Comparison of ENCODE assay signal across 8 mouse cellular contexts in genomic region chr5:131277227-131277626, GRCm38 (mm10). TPM values are rescaled to one million over a fixed set of nuclear protein-coding genes. Genes with fewer than 3 reads are reported as not detected.
DNase-seq lines count a peak whose midpoint lies in the region; ATAC-seq lines count a peak whose summit lies in the region.

No protein-coding gene starts in this region.

- no peaks in the 10 kb centered on the region for H3K36me3 ChIP-seq in lung, embryonic 15.5 days
- no peaks in the 10 kb centered on the region for H3K36me3 ChIP-seq in intestine, embryonic 16.5 days (ENCODE audit: control insufficient read depth, insufficient read depth, low read length)
- no peaks in the 10 kb centered on the region for H3K36me3 ChIP-seq in neural tube, embryonic 15.5 days

- H3K9ac ChIP-seq in lung, embryonic 15.5 days, result no peak overlapping the region
- no peak overlapping the region for H3K9ac ChIP-seq in intestine, embryonic 16.5 days (ENCODE audit: low read depth, low read length)
- H3K9ac ChIP-seq in neural tube, embryonic 15.5 days (replicated peaks), result no peak overlapping the region

- no peak overlapping the region for H3K27ac ChIP-seq in lung, embryonic 15.5 days
- H3K27ac ChIP-seq in intestine, embryonic 16.5 days (ENCODE audit: low read length), result no peak overlapping the region
- no peak overlapping the region for H3K27ac ChIP-seq in neural tube, embryonic 15.5 days (replicated peaks)

- no peaks in the 10 kb centered on the region for H3K4me1 ChIP-seq in lung, embryonic 15.5 days
- no peaks in the 10 kb centered on the region for H3K4me1 ChIP-seq in intestine, embryonic 16.5 days (ENCODE audit: control insufficient read depth, insufficient read depth, low read length)
- H3K4me1 ChIP-seq in neural tube, embryonic 15.5 days, result peaks cover 10% of the 10 kb centered on the region; the same call in 1 of the 2 replicates

- ATAC-seq in lung, embryonic 15.5 days (ENCODE audit: borderline replicate concordance, extremely low read depth, low FRiP score, low TSS enrichment), result 0 out of 2 replicates have a peak, but pooled peaks have one; percentile 49
- ATAC-seq in intestine, embryonic 16.5 days, result no peak
- no peak for ATAC-seq in neural tube, embryonic 15.5 days (ENCODE audit: low FRiP score)

- H3K9me3 ChIP-seq in lung, embryonic 15.5 days, result no peaks in the 10 kb centered on the region
- H3K9me3 ChIP-seq in intestine, embryonic 16.5 days (ENCODE audit: control insufficient read depth, low read length), result no peaks in the 10 kb centered on the region
- no peaks in the 10 kb centered on the region for H3K9me3 ChIP-seq in neural tube, embryonic 15.5 days (replicated peaks)

- intact Hi-C loops in heart, postnatal 10 days (cut with DNase I), result no loop called here
- intact Hi-C loops in gastrocnemius, postnatal 14 days (cut with DNase I; ENCODE audit: low total_unique reads), result no loop called here

- H3K27me3 ChIP-seq in lung, embryonic 15.5 days, result no peaks in the 10 kb centered on the region
- H3K27me3 ChIP-seq in intestine, embryonic 16.5 days (replicated peaks; ENCODE audit: control insufficient read depth, insufficient read depth, low read length), result no peaks in the 10 kb centered on the region
- no peaks in the 10 kb centered on the region for H3K27me3 ChIP-seq in neural tube, embryonic 15.5 days (replicated peaks)

- peak; percentile 41 to 44 for DNase-seq in heart, postnatal 10 days
- DNase-seq in heart, adult 8-10 months (ENCODE audit: low spot score), result no peak
- peak; percentile 86 for DNase-seq in brain, adult 2 months (ENCODE audit: low read depth, low spot score)
- DNase-seq in gastrocnemius, postnatal 14 days, result peak; percentile 58
- no peak for DNase-seq in cerebellum, postnatal 36 days

- H3K4me2 ChIP-seq in lung, embryonic 15.5 days, result no peak overlapping the region
- H3K4me2 ChIP-seq in intestine, embryonic 16.5 days (ENCODE audit: low read depth, low read length), result no peak overlapping the region
- H3K4me2 ChIP-seq in neural tube, embryonic 15.5 days, result no peak overlapping the region

- WGBS in lung, embryonic 15.5 days, result 27% methylated on average over 7 of the region's 7 CpGs
- WGBS in intestine, embryonic 16.5 days, result 62% methylated on average over 7 of the region's 7 CpGs
- WGBS in neural tube, embryonic 15.5 days, result 58% methylated on average over 7 of the region's 7 CpGs

- H3K4me3 ChIP-seq in lung, embryonic 15.5 days, result no peak overlapping the region
- no peak overlapping the region for H3K4me3 ChIP-seq in intestine, embryonic 16.5 days (ENCODE audit: low read length)
- no peak overlapping the region for H3K4me3 ChIP-seq in neural tube, embryonic 15.5 days (replicated peaks)

RNA-seq across cellular contexts. Expression of gene Galnt17, which starts 31.1 kb away (rescaled TPM):
- total RNA-seq in heart, postnatal 10 days (2021), result 1 to 10 TPM; 4.0 to 6.2 TPM
- total RNA-seq in heart, adult 8-10 months (2022), result 1 to 10 TPM; 3.8 to 5.5 (median 4.1) TPM
- 10 to 100 TPM in 1 of 2 experiments, 1 to 10 TPM in 1; 9.1 to 11.1 TPM for total RNA-seq in gastrocnemius, postnatal 14 days (2021)
- 1.0 and 1.1 TPM in 2 replicates for polyA plus RNA-seq in lung, embryonic 15.5 days (2015; fragmentation: Nextera tagmentation; extraction: Ambion mirVana)
- polyA plus RNA-seq in intestine, embryonic 16.5 days (2015; fragmentation: Nextera tagmentation; extraction: Ambion mirVana), result 0.56 and 0.59 TPM in 2 replicates
- polyA plus RNA-seq in neural tube, embryonic 15.5 days (2015; fragmentation: Nextera tagmentation; extraction: Ambion mirVana), result 9.0 and 10.5 TPM in 2 replicates

Comparison
In these comparisons a context has a peak if more than half of its experiments do, and no peak if none do; other contexts are left out.
1. DNase-seq: peak in heart, postnatal 10 days (2 of 2), brain, adult 2 months (single experiment) and gastrocnemius, postnatal 14 days (single experiment); none in heart, adult 8-10 months (single experiment) and cerebellum, postnatal 36 days (0 of 2).